Mouse (Mus musculus): ENCODE results near the gene Irf4. TPM values are rescaled to one million over a fixed set of nuclear protein-coding genes. Genes with fewer than 3 reads are reported as not detected.

Gene Irf4
- polyA plus RNA-seq, 1 experiment = 0.01 TPM

- TF ChIP-seq REST (IDR thresholded peaks at IDR 0.05; ENCODE audit: insufficient read depth, insufficient read length) (no peak), E2F4 (IDR thresholded peaks at IDR 0.05; ENCODE audit: insufficient read depth) (no peak), SRF (IDR thresholded peaks at IDR 0.05; ENCODE audit: control insufficient read depth, insufficient read length, low read depth) (no peak), TCF3 (IDR thresholded peaks at IDR 0.05; ENCODE audit: insufficient read length, low read depth) (no peak), POLR2A (IDR thresholded peaks at IDR 0.05; ENCODE audit: insufficient read length, low read depth) (no peak), USF1 (IDR thresholded peaks at IDR 0.05; ENCODE audit: low read depth) (no peak), TCF12 (IDR thresholded peaks at IDR 0.05; ENCODE audit: insufficient read depth, poor library complexity, severe bottlenecking) (no peak), MAX (IDR thresholded peaks at IDR 0.05; ENCODE audit: low read depth) (no peak), POLR2AphosphoS2 (IDR thresholded peaks at IDR 0.05; ENCODE audit: insufficient read length, low read depth) (no peak), MYOG (IDR thresholded peaks at IDR 0.05; ENCODE audit: control insufficient read depth in 1 of 3, insufficient read depth in 1 of 3, insufficient read length in 2 of 3, low read depth in 2 of 3) (no peak), CEBPB (IDR thresholded peaks at IDR 0.05; ENCODE audit: insufficient read depth, poor library complexity, severe bottlenecking) (no peak), MYOD1 (IDR thresholded peaks at IDR 0.05; ENCODE audit: control insufficient read depth in 1 of 3, insufficient read length in 2 of 3, low read depth in 2 of 3) (no peak)
- H3K36me3 ChIP-seq (ENCODE audit: control insufficient read depth, insufficient read depth) = no peaks in the 10 kb centered on the region
- no peak overlapping the region for H3K4me3 ChIP-seq
- H3K79me2 ChIP-seq (ENCODE audit: control insufficient read depth, insufficient read depth) = no peaks in the 10 kb centered on the region
- H3ac ChIP-seq (ENCODE audit: control insufficient read depth, insufficient read length) = no peak overlapping the region
- H3K4me2 ChIP-seq (ENCODE audit: low read depth) = no peak overlapping the region
- H3K27me3 ChIP-seq (ENCODE audit: control insufficient read depth, insufficient read depth, insufficient read length) = no peaks in the 10 kb centered on the region
These were observed 37.4 kb downstream of the Irf4 start for GRCm38 (mm10) chr13:30786235-30787035.

- Histone ChIP-seq H3K79me2 (ENCODE audit: control insufficient read depth, insufficient read depth) (no peaks in the 10 kb centered on the region), H3ac (ENCODE audit: control insufficient read depth, insufficient read length) (no peak overlapping the region), H3K4me3 (no peak overlapping the region), H3K36me3 (ENCODE audit: control insufficient read depth, insufficient read depth) (no peaks in the 10 kb centered on the region), H3K4me2 (ENCODE audit: low read depth) (no peak overlapping the region), H3K27me3 (ENCODE audit: control insufficient read depth, insufficient read depth, insufficient read length) (no peaks in the 10 kb centered on the region)
- TF ChIP-seq TCF3 (IDR thresholded peaks at IDR 0.05; ENCODE audit: insufficient read length, low read depth) = no peak
- TF ChIP-seq REST (IDR thresholded peaks at IDR 0.05; ENCODE audit: insufficient read depth, insufficient read length) = no peak
- no peak for TF ChIP-seq POLR2A (IDR thresholded peaks at IDR 0.05; ENCODE audit: insufficient read length, low read depth)
These were observed 38.0 kb downstream of the Irf4 start for GRCm38 (mm10) chr13:30787036-30787320.

GRCm38 (mm10) chr13:30787556-30787955 lies 38.5 kb downstream of the Irf4 start:
- H3K79me2 ChIP-seq (ENCODE audit: control insufficient read depth, insufficient read depth) = no peaks in the 10 kb centered on the region
- no peak overlapping the region for H3K4me2 ChIP-seq (ENCODE audit: low read depth)
- TF ChIP-seq E2F4 (IDR thresholded peaks at IDR 0.05; ENCODE audit: insufficient read depth) = no peak
- TF ChIP-seq MYOD1 (IDR thresholded peaks at IDR 0.05; ENCODE audit: control insufficient read depth in 1 of 3, insufficient read length in 2 of 3, low read depth in 2 of 3) = no peak
- TF ChIP-seq POLR2AphosphoS2 (IDR thresholded peaks at IDR 0.05; ENCODE audit: insufficient read length, low read depth) = no peak
- no peak for TF ChIP-seq TCF3 (IDR thresholded peaks at IDR 0.05; ENCODE audit: insufficient read length, low read depth)
- TF ChIP-seq REST (IDR thresholded peaks at IDR 0.05; ENCODE audit: insufficient read depth, insufficient read length) = no peak
- TF ChIP-seq USF1 (IDR thresholded peaks at IDR 0.05; ENCODE audit: low read depth) = no peak
- no peak for TF ChIP-seq CEBPB (IDR thresholded peaks at IDR 0.05; ENCODE audit: insufficient read depth, poor library complexity, severe bottlenecking)
- TF ChIP-seq SRF (IDR thresholded peaks at IDR 0.05; ENCODE audit: control insufficient read depth, insufficient read length, low read depth) = no peak
- no peak overlapping the region for H3K4me3 ChIP-seq
- H3K27me3 ChIP-seq (ENCODE audit: control insufficient read depth, insufficient read depth, insufficient read length) = no peaks in the 10 kb centered on the region
- H3ac ChIP-seq (ENCODE audit: control insufficient read depth, insufficient read length) = no peak overlapping the region
- H3K36me3 ChIP-seq (ENCODE audit: control insufficient read depth, insufficient read depth) = no peaks in the 10 kb centered on the region

- no peaks in the 10 kb centered on the region for H3K36me3 ChIP-seq (ENCODE audit: control insufficient read depth, insufficient read depth)
- no peaks in the 10 kb centered on the region for H3K79me2 ChIP-seq (ENCODE audit: control insufficient read depth, insufficient read depth)
- no peak overlapping the region for H3K4me3 ChIP-seq
- no peaks in the 10 kb centered on the region for H3K27me3 ChIP-seq (ENCODE audit: control insufficient read depth, insufficient read depth, insufficient read length)
- H3ac ChIP-seq (ENCODE audit: control insufficient read depth, insufficient read length) = no peak overlapping the region
- 0 out of 2 replicates have a peak, but pooled peaks have one; percentile 37 for TF ChIP-seq CEBPB (IDR thresholded peaks at IDR 0.05; ENCODE audit: insufficient read depth, poor library complexity, severe bottlenecking)
- no peak for TF ChIP-seq TCF3 (IDR thresholded peaks at IDR 0.05; ENCODE audit: insufficient read length, low read depth)
- TF ChIP-seq TCF12 (IDR thresholded peaks at IDR 0.05; ENCODE audit: insufficient read depth, poor library complexity, severe bottlenecking) = no peak
- H3K4me2 ChIP-seq (ENCODE audit: low read depth) = no peak overlapping the region
These were observed 38.9 kb downstream of the Irf4 start for GRCm38 (mm10) chr13:30787960-30788359.

- H3K27me3 ChIP-seq (ENCODE audit: control insufficient read depth, insufficient read depth, insufficient read length) = no peaks in the 10 kb centered on the region
- H3K79me2 ChIP-seq (ENCODE audit: control insufficient read depth, insufficient read depth) = no peaks in the 10 kb centered on the region
- H3K4me3 ChIP-seq = no peak overlapping the region
- H3ac ChIP-seq (ENCODE audit: control insufficient read depth, insufficient read length) = no peak overlapping the region
- H3K36me3 ChIP-seq (ENCODE audit: control insufficient read depth, insufficient read depth) = no peaks in the 10 kb centered on the region
- H3K4me2 ChIP-seq (ENCODE audit: low read depth) = no peak overlapping the region
- TF ChIP-seq MYOG (IDR thresholded peaks at IDR 0.05; ENCODE audit: control insufficient read depth in 1 of 3, insufficient read depth in 1 of 3, insufficient read length in 2 of 3, low read depth in 2 of 3) (no peak), CEBPB (IDR thresholded peaks at IDR 0.05; ENCODE audit: insufficient read depth, poor library complexity, severe bottlenecking) (no peak), REST (IDR thresholded peaks at IDR 0.05; ENCODE audit: insufficient read depth, insufficient read length) (no peak), USF1 (IDR thresholded peaks at IDR 0.05; ENCODE audit: low read depth) (no peak), POLR2A (IDR thresholded peaks at IDR 0.05; ENCODE audit: insufficient read length, low read depth) (no peak), TCF12 (IDR thresholded peaks at IDR 0.05; ENCODE audit: insufficient read depth, poor library complexity, severe bottlenecking) (no peak), E2F4 (IDR thresholded peaks at IDR 0.05; ENCODE audit: insufficient read depth) (no peak), POLR2AphosphoS2 (IDR thresholded peaks at IDR 0.05; ENCODE audit: insufficient read length, low read depth) (no peak), SRF (IDR thresholded peaks at IDR 0.05; ENCODE audit: control insufficient read depth, insufficient read length, low read depth) (no peak), MYOD1 (IDR thresholded peaks at IDR 0.05; ENCODE audit: control insufficient read depth in 1 of 3, insufficient read length in 2 of 3, low read depth in 2 of 3) (no peak), TCF3 (IDR thresholded peaks at IDR 0.05; ENCODE audit: insufficient read length, low read depth) (no peak), MAX (IDR thresholded peaks at IDR 0.05; ENCODE audit: low read depth) (no peak)
These were observed 39.4 kb downstream of the Irf4 start for GRCm38 (mm10) chr13:30788421-30788820.
